Mouse (Mus musculus) liver, embryonic 15.5 days (tissue): Measurements from ENCODE around the gene Ncln. TPM values are rescaled to one million over a fixed set of nuclear protein-coding genes. Genes with fewer than 3 reads are reported as not detected.

ENCODE experiments used
- ATAC-seq: fragments of 200-750 bp; cut with Nextera tagmentation; 2 replicates; pipeline ENCODE4 v1.8.0; 2017; ENCODE audit warnings: moderate number of reproducible peaks, mild to moderate bottlenecking, moderate library complexity; ENCODE audit not compliant: insufficient read depth
- H3K27ac ChIP-seq: fragments of 300-500 bp; sonication (generic); replicated peaks from 2 replicates; pipeline ENCODE4 v1.5.1; 2015; ENCODE audit warnings: mild to moderate bottlenecking, inconsistent platforms
- H3K27me3 ChIP-seq: fragments of 300-500 bp; sonication (generic); 2 replicates; pipeline ENCODE4 v1.6.1; 2015; ENCODE audit warnings: mild to moderate bottlenecking, inconsistent platforms
- H3K36me3 ChIP-seq: fragments of 300-500 bp; sonication (generic); replicated peaks from 2 replicates; pipeline ENCODE4 v1.6.1; 2015; ENCODE audit warnings: moderate library complexity, mild to moderate bottlenecking, inconsistent platforms
- H3K4me1 ChIP-seq: fragments of 300-500 bp; sonication (generic); replicated peaks from 2 replicates; pipeline ENCODE4 v1.6.1; 2015; ENCODE audit warnings: inconsistent platforms
- H3K4me2 ChIP-seq: fragments of 300-500 bp; sonication (generic); 2 replicates; pipeline ENCODE4 v1.6.1; 2015; ENCODE audit warnings: moderate library complexity, mild to moderate bottlenecking, inconsistent platforms
- H3K4me3 ChIP-seq: fragments of 300-500 bp; sonication (generic); replicated peaks from 2 replicates; pipeline ENCODE4 v1.5.1; 2015; ENCODE audit warnings: mild to moderate bottlenecking, inconsistent platforms
- H3K9ac ChIP-seq: fragments of 300-500 bp; sonication (generic); 2 replicates; pipeline ENCODE4 v1.6.1; 2015; ENCODE audit warnings: moderate library complexity, mild to moderate bottlenecking, inconsistent platforms
- H3K9me3 ChIP-seq: fragments of 300-500 bp; sonication (generic); replicated peaks from 2 replicates; pipeline ENCODE4 v1.6.1; 2016; ENCODE audit warnings: inconsistent platforms
- WGBS: fragments of 180-500 bp; shearing (Covaris S2); methylation state at CpG from one replicate; pipeline ENCODE4 v1.1.7; 2015; ENCODE audit warnings: mixed read lengths; ENCODE audit not compliant: insufficient replicate concordance; 5-methylcytosine and 5-hydroxymethylcytosine counted together
- polyA plus RNA-seq: library from polyadenylated mRNA; unstranded; fragments of >200 nt; fragmentation: Nextera tagmentation; extraction: Ambion mirVana; gene quantifications from 2 replicates; pipeline ENCODE4 v1.2.1, GENCODE M21; 2015

Ncln gene
- polyA plus RNA-seq, 1 experiment from 2014 or later, result 43.7 TPM

DNA sequence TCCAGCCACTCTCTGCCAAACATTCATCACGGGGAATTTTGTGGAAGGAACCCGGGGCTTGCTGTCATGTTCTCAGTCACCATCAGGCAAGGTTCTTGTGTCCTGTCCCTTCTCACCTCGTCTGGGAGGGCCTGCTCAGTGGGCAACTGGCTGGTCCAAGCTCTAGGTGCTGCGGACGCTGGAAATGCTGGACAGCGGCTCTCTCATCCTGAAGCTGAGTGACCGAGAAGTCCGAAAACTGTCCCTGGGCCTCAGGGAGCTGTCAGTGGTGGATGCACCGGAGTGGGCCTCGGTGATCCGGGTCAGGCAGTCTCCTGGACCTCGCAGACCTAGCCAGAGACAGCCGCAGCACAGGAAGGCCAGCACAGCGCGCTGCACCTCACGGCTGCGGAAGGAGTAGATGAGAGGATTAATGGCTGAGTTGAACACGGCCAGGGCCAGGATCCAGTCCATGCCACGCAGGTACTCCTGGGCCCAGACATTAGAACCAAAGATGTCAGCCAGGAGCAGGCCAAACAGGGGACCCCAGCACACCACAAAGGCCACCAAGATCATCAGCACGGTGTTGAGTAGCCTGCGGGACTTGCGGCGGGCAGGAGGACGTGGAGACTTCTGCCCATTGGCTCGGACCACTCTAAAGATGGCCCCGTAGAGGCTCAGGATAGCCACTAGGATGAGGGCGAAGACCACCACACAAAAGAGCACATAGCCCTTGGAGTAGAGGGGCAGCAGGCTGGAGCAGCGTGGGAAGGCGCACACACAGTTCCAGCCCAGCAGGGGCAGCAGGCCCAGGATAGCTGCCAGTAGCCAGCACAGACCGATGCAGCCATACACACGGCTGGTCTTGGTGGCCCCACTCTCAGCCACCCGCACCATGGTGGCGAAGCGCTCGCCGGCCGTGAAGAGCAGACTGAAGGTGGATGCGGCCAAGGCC is 2.4 kb upstream of the Ncln start:
- 57% methylated on average over 38 of the region's 38 CpGs for WGBS
- no peak for ATAC-seq
- Histone ChIP-seq H3K36me3 (peaks cover 3% of the 10 kb centered on the region; the same call in 1 of the 2 replicates), H3K4me3 (peak overlapping the region; percentile 86), H3K4me1 (peaks cover 68% of the 10 kb centered on the region), H3K27ac (peak overlapping the region; percentile 79), H3K9me3 (no peaks in the 10 kb centered on the region), H3K4me2 (peak overlapping the region; percentile 94), H3K9ac (peak overlapping the region; percentile 59), H3K27me3 (peaks cover 3% of the 10 kb centered on the region; the same call in 1 of the 2 replicates)

DNA sequence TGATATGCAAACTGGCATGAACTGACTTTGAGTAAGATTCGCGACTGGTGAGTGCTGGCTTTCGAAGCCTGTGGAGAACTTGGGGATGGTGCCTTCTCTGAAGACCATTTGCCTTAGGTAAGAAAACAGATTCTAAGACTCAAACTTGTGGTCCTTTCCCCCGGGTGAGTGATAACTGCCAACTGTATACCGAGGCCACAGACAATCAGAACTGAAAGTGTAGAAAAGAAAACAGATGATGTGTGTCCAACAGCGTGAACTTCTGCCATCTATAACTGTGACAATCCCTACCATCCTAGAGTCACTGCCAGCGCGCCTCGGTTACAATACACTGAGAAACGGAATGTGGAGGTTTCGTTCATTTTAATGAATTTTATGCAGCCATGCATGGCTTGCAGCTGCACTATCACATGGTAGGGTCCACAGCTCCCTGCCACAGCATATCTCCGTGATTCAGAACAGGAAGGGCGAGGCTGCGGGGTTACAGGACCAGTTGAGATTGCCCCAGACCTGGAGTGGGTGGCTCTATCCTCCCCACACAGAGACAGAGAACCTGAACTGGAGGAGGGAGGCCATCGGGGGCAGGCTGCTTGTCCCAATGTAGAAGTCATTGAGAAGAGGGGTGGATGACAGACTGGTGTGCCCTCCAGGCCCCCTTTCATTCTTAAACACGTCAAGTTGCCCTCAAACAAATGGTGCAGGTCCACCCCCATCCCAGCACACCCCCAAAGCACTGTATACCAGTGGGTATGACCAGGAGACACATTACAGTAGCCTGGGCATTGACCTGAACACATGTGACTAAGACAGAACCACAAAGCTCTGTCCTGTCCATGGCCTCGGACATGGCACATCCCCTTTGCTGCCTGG is 1.4 kb upstream of the Ncln start:
- peak overlapping the region; percentile 86 for H3K4me3 ChIP-seq
- H3K4me1 ChIP-seq, result peaks cover 64% of the 10 kb centered on the region
- H3K36me3 ChIP-seq, result peaks cover 12% of the 10 kb centered on the region
- peak overlapping the region; percentile 79 for H3K27ac ChIP-seq
- no peaks in the 10 kb centered on the region for H3K27me3 ChIP-seq
- WGBS, result 22% methylated on average over 17 of the region's 17 CpGs
- peak overlapping the region; percentile 59 for H3K9ac ChIP-seq
- H3K4me2 ChIP-seq, result peak overlapping the region; percentile 94
- H3K9me3 ChIP-seq, result no peaks in the 10 kb centered on the region
- no peak for ATAC-seq

GRCm38 (mm10) chr10:81496969-81497368 is 777 bp upstream of the Ncln start:
- peak overlapping the region; percentile 59 for H3K9ac ChIP-seq
- peaks cover 19% of the 10 kb centered on the region for H3K36me3 ChIP-seq
- H3K4me2 ChIP-seq, result peak overlapping the region; percentile 94
- ATAC-seq, result no peak
- peaks cover 58% of the 10 kb centered on the region for H3K4me1 ChIP-seq
- H3K27ac ChIP-seq, result peak overlapping the region; percentile 79
- 12% methylated on average over 4 of the region's 4 CpGs for WGBS
- no peaks in the 10 kb centered on the region for H3K27me3 ChIP-seq
- H3K9me3 ChIP-seq, result no peaks in the 10 kb centered on the region
- H3K4me3 ChIP-seq, result peak overlapping the region; percentile 86

GRCm38 (mm10) chr10:81495616-81496263 is 452 bp downstream of the Ncln start:
- peak; percentile 14 for ATAC-seq
- WGBS, result under 1% methylated on average over 41 of the region's 41 CpGs
- Histone ChIP-seq H3K9ac (peak overlapping the region; percentile 86), H3K27ac (peak overlapping the region; percentile 79), H3K36me3 (peaks cover 31% of the 10 kb centered on the region), H3K4me1 (peaks cover 58% of the 10 kb centered on the region), H3K27me3 (no peaks in the 10 kb centered on the region), H3K9me3 (no peaks in the 10 kb centered on the region), H3K4me3 (peak overlapping the region; percentile 86), H3K4me2 (peak overlapping the region; percentile 94)

DNA sequence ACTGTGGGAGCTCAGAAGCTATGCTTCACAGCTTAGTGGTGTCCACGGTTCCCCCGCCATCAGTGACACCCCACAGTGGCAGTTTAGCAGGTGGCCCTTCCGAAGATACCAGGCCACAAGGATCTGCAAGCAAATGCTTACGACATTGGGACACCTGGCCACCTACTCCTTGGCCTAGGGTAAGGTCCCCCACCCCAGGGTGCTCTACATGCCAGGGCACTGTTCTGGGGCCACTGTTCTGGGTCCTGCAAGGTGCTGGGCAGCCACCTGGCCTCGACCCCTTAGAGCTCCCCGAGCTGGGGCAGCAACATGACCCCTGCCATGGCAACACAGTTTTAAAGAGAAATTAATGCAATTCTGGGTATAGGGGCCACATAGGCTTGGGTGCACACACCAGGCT is 1.0 kb downstream of the Ncln start:
- peak overlapping the region; percentile 86 for H3K9ac ChIP-seq
- H3K4me3 ChIP-seq, result peak overlapping the region; percentile 86
- H3K27me3 ChIP-seq, result no peaks in the 10 kb centered on the region
- WGBS, result 38% methylated on average over 6 of the region's 6 CpGs
- H3K4me1 ChIP-seq, result peaks cover 56% of the 10 kb centered on the region
- ATAC-seq, result no peak
- no peaks in the 10 kb centered on the region for H3K9me3 ChIP-seq
- peak overlapping the region; percentile 79; the same call in 1 of the 2 replicates for H3K27ac ChIP-seq
- H3K4me2 ChIP-seq, result peak overlapping the region; percentile 94
- H3K36me3 ChIP-seq, result peaks cover 37% of the 10 kb centered on the region

GRCm38 (mm10) chr10:81494260-81495041 is 1.7 kb downstream of the Ncln start:
- Histone ChIP-seq H3K9me3 (no peaks in the 10 kb centered on the region), H3K4me2 (peak overlapping the region; percentile 94), H3K27me3 (no peaks in the 10 kb centered on the region), H3K4me3 (peak overlapping the region; percentile 86), H3K9ac (peak overlapping the region; percentile 86; the same call in 1 of the 2 replicates), H3K36me3 (peaks cover 44% of the 10 kb centered on the region), H3K27ac (peak overlapping the region; percentile 79; the same call in 1 of the 2 replicates), H3K4me1 (peaks cover 50% of the 10 kb centered on the region)
- 60% methylated on average over 11 of the region's 11 CpGs for WGBS
- ATAC-seq, result no peak

- no peak overlapping the region for H3K27ac ChIP-seq
- 71% methylated on average over 8 of the region's 8 CpGs for WGBS
- no peak overlapping the region for H3K9ac ChIP-seq
- no peaks in the 10 kb centered on the region for H3K9me3 ChIP-seq
- 0 out of 2 replicates have a peak overlapping the region, but pooled peaks have one; percentile 0 for H3K4me3 ChIP-seq
- H3K4me1 ChIP-seq, result peaks cover 43% of the 10 kb centered on the region
- H3K36me3 ChIP-seq, result peaks cover 51% of the 10 kb centered on the region
- H3K27me3 ChIP-seq, result no peaks in the 10 kb centered on the region
- H3K4me2 ChIP-seq, result peak overlapping the region; percentile 94
- ATAC-seq, result no peak
Measured at GRCm38 (mm10) chr10:81493601-81494220, 2.5 kb downstream of the Ncln start.

DNA sequence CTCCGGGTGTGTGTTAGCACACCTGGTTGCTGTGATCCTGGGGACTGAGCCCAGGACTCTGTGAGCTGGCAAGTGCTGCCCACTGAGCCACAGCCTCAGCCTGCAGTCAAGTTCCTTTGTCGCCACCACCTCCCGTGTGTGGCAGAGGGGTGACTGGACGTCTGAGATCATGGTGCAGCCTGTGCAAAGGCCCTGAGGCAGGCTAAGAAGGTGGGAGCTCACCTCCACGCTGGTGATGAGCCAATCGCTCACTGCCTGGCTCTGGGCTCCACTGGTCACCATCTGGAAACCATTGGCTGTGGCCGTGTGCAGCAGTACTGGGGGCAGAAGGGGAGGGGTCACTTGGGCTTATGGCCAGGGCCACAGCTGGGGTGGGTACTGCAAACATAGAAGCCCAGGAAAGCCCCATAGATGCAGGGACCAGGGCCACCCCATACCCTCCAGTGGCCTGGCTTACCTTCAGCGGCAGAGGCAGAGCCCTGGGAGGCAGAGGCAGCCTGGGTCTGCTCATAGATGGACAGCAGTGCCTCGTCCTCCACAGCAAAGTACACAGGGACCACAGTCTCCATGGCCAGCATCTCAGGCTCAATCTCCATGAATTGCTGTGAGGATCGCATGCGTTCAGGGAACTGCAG is 3.5 kb downstream of the Ncln start:
- Histone ChIP-seq H3K9me3 (no peaks in the 10 kb centered on the region), H3K27me3 (no peaks in the 10 kb centered on the region), H3K9ac (no peak overlapping the region), H3K4me2 (no peak overlapping the region), H3K27ac (no peak overlapping the region), H3K36me3 (peaks cover 61% of the 10 kb centered on the region), H3K4me1 (peaks cover 33% of the 10 kb centered on the region), H3K4me3 (no peak overlapping the region)
- no peak for ATAC-seq
- 82% methylated on average over 11 of the region's 11 CpGs for WGBS

DNA sequence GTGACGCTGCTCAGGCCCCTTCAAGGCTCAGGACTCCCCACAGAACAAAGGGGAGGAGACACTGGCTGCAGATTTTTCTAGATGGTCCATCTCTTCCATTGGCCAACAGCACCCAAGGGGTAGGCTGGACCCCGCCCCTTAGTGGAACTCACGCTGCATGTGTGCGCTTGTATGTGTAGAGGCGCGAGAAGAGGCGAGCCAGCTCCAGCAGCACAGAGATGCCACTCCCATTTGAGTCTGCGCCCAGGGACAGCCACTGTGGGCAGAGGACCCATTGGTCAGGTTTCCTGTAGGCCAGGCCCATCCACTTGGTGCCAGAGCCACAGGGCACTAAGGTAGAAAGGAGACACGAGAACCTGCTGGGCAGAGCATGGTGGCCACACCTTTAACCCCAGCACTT is 5.2 kb downstream of the Ncln start:
- Histone ChIP-seq H3K9me3 (no peaks in the 10 kb centered on the region), H3K4me1 (peaks cover 24% of the 10 kb centered on the region), H3K27me3 (no peaks in the 10 kb centered on the region), H3K4me3 (no peak overlapping the region), H3K4me2 (no peak overlapping the region), H3K36me3 (peaks cover 75% of the 10 kb centered on the region), H3K9ac (no peak overlapping the region), H3K27ac (no peak overlapping the region)
- no peak for ATAC-seq
- 79% methylated on average over 9 of the region's 9 CpGs for WGBS
